Mouse (Mus musculus) CD4-positive, CD25-positive, alpha-beta regulatory T cell, adult 2 months (primary cell): Measurements from ENCODE around the gene Dnaja2.
A peak's percentile ranks its signal among the peaks of the same experiment; 100 is the strongest.

Experiments used
- DNase-seq: peaks from one replicate; pipeline ENCODE4 v3.0.0-alpha.2; 2012; ENCODE audit warnings: low read depth, low spot score

Gene Dnaja2

DNA sequence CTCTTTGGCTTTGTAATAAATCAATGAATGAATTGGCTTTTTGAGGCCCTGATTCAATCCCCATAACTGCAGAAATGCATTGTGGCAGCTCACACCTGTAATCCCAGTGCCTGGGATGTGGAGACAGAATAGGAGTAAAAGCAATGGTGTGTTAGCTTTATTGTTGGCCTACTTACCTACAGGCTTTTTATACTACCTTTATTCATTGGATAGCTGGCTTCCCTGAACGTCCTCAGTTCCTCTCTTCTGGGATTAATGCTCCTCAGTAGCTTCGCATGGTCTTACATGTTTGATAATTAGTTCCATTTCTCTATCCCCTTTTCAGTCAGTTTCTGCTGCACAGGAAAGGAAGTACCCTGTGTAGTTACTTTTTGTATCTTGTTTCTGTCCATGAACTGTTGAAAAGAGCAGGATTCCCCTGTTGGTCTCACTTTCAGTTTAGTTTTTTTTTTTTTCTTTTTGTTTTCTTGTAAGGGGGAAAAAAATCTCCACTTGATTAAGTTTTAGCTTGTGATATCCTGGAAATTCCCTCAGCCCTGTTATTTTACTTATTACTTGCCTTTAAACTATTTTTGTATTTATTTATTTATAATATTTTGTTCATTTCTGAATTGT lies 1.9 kb upstream of the Dnaja2 start:
- no peak for DNase-seq

DNA sequence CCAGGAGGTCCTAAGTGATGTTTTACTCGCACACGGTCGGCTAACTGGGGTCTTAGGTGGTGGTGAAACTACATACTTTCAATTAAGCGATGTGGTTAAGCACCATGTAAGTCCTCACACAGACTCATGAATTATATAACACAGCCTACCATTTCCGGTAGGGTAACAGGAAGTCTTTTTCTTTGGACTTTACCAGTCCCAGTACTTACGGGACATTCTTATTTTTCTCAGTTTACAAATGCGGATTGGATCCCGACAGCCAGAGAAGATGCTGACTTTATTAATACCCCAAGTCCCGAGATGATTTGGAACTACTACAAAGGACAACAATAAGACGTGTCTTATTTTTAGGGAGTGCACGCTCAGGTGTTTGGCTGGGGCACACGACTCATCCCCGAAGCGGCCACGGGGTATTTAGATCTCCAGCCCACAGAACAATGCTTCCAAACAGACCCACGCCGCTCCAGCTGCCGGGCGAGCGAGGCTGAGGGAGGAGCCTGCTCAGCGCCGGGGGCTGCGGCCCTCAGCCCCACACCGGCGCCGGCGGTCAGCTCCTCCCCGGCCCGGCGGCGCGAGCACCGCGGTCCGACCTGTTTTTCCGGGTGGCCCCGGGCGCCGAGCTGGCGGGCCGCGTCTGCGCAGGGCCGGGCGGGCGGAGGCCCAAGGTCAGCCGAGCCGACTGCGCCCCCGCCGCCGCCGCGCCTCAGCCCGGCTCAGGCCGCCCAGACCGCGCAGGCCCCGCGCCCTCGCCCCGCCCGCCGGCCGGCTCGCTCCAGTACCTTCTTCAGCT lies 558 bp downstream of the Dnaja2 start:
- peak; percentile 72 for DNase-seq

DNA sequence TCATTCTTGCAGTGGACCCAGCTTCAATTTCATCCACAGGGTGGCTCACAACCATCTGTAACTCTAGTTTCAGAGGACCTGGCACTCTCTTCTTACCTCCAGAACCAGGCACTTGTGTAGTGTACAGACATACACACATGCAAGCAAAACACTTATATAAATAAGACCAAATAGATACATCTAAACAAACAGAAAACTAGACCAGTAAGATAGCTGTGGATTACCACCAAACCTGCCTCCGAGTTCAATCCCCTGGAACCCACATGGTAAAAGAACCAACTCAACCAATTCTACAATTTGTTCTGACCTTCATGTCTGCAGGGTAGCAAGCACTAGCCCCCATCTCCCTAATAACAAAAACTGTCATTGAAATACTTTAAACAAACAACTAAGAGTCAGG lies 3.2 kb downstream of the Dnaja2 start:
- DNase-seq = no peak

- DNase-seq = no peak
These were observed 18.8 kb downstream of the Dnaja2 start for GRCm38 (mm10) chr8:85536332-85536731.

DNA sequence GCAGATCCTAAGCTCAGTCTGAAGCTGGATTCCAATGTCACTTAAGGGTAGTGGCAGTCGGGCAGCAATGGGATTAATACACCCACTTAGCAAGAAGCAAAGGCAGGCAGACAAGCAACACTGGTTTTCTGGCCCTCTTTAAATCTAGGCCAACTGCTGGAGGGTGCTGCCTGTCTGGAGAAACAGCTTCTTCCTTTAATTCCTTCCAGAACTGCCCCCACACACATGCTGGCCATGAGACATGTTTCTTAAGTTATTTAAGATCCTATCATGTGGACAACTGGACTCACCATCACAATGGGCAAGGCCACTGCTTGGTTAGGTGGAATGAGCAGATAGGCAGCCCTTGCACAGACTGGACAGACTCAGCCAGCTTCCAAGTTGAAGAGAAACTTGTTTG lies 21.0 kb downstream of the Dnaja2 start:
- DNase-seq = no peak

- DNase-seq = no peak
These were observed 21.7 kb downstream of the Dnaja2 start for GRCm38 (mm10) chr8:85533434-85533833.

DNA sequence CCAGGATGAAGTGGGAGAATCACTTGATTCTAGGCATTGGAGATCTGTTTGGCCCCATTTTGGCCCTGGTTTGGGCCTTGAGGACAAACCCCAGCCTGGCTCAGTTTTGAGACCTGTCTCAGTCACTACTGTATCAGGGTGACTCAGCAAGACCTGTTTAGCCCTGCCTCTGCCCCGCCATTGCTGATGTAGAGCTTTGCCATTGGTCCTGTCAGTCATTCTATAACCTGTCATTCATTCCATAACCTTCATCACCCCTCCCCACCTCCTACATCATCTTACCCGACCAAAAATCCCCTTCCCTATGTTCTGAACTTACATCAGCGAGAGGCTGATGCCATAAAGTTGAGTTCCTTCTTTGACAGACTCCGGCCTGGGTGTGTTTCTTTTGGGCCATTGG lies 22.3 kb downstream of the Dnaja2 start:
- DNase-seq = no peak

DNA sequence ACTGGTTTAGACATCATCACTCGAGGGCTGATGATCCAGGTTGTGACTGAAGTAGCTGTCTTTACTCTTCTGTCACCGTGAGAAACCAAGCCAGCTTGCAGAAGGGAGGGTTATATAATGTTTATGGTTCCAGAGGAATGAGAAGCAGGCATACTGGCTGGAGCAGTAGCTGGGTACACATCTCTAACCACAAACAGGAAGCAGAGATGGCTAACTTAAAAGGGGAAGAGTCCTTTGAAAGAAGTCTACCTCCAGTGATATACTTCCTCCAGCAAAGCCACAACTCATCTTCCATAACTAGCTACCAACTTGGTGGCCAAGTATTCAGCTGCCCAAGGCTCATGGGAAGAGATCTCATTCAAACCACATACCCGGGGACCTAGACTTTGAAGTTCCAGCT lies 23.7 kb downstream of the Dnaja2 start:
- no peak for DNase-seq

- DNase-seq = no peak
These were observed 24.4 kb downstream of the Dnaja2 start for GRCm38 (mm10) chr8:85530717-85531116.

DNA sequence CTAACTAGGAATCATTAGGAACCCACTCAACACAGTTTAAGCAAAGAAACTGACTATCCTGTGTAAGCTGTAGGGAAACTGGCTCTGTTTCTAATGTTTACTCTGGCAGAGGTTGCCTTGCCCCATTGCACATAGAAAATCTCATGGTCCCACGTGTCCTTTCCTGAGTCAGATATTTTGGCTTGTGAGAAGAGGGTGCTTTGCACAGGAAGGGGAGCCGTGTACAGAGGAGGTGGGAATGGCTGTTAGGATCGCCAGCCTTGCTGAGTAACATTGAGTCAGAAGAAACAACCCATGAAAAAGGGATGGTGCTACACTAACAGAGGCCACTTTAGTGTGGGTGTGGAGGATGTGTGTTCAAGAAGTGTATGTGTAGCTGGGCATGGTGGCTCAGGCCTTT lies 26.2 kb downstream of the Dnaja2 start:
- DNase-seq = no peak

- peak; percentile 82 for DNase-seq
These were observed 29.0 kb downstream of the Dnaja2 start for GRCm38 (mm10) chr8:85526105-85526504.

GRCm38 (mm10) chr8:85524086-85524485 lies 31.1 kb downstream of the Dnaja2 start:
- no peak for DNase-seq

DNA sequence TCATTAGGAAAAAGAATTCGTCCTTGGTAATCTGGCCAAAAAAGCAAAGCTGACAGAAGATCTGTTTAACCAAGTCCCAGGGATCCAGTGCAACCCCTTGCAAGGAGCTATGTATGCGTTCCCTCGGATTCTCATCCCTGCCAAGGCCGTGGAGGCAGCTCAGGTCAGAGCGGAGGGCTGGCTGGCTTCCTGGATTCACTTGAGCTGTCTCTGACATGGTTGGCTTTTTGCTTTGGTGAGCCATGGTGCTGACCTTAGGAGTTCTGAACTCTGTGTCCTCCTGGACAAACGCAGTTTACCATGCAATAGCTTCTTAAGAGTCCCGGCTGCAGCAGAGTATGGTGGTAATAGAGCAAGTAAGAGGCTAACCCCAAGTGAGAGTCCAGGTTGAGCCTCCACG lies 33.8 kb downstream of the Dnaja2 start:
- DNase-seq = no peak

GRCm38 (mm10) chr8:85520586-85520985 lies 34.6 kb downstream of the Dnaja2 start:
- no peak for DNase-seq

- DNase-seq = no peak
These were observed 37.2 kb downstream of the Dnaja2 start for GRCm38 (mm10) chr8:85517956-85518355.

- DNase-seq = no peak
These were observed 37.8 kb downstream of the Dnaja2 start for GRCm38 (mm10) chr8:85517336-85517735.

DNA sequence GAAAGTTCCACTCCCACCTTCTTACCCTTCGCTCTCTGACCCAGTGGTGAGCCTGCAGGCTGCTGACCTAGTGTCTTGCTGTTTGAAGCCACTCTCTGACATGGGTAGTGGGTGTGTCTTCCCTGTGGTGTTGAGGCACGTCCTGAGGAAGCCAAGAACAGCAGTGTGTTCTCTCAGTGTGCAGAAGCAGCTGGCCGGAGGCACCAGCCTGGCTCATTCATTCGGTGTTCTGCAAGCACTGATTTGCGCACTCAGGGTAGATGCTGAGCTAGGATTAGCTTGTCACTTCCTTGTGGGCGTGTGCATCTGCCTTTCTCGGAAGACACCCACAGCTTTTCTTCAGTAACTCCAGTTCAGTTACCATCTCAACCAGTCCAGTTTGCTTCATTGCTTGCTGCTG lies 39.8 kb downstream of the Dnaja2 start:
- peak; percentile 31 for DNase-seq

- no peak for DNase-seq
These were observed 41.9 kb downstream of the Dnaja2 start for GRCm38 (mm10) chr8:85513283-85513682.

- no peak for DNase-seq
These were observed 42.9 kb downstream of the Dnaja2 start for GRCm38 (mm10) chr8:85512234-85512633.

DNA sequence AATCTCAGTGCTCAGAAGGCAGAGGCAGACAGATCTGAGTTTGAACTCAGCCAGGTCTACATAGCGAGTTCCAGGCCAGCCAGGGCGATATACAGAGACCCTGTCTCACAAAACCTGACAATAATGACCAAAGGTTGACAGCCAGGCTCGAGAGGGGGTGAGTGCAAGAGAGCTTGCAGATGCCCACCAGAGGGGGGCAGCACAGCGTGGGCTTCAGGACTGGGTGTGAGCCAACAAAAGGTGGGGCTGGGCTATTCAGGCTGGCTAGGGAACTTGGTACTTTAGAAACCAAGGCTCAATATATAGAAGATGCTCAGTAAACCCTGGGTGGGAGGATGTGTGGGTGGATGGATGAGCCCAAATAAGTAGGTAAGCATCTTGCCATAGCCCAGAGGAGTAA lies 46.5 kb downstream of the Dnaja2 start:
- DNase-seq = peak; percentile 33

DNA sequence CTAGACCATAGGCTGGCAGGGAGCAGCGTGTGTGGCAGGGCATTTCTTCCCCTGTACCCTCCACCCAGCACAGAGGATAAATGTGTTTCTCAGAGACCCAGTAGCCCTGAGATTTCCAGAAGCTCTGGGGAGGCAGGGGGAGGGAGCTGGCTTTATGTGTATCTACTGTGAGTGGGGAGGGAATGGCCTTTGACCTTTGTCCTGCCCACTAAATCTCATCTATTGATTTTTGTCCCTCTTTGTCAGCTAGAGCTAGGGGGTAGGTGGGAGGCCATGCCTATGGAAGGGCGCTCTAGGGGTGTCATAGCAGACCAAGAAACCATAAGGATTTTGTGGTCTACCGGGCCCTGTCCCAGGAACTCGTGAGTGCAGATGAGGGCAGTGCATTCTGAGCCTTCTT lies 48.5 kb downstream of the Dnaja2 start:
- no peak for DNase-seq

DNA sequence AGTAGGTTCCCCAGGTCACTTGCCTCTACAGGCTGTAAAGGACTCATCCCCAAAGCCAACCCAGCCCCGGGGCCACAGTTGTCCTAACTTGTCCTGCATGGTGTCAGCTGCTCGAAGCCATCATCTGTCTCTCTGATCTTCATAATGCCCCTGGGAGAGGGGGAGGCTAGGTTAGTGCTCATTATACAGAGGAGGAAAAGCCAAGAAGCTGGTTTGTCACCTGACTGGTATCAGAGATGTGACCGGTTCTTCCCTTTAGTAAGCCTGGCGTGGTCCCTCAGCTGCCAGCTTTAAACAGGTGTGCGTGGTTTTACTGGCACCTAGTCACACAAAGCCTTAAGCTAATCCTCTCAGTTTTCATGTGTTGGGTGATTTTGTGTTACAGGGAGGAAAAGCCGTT lies 50.4 kb downstream of the Dnaja2 start:
- no peak for DNase-seq

- no peak for DNase-seq
These were observed 52.1 kb downstream of the Dnaja2 start for GRCm38 (mm10) chr8:85503065-85503464.
